9 mouse cellular contexts compared by ENCODE assay signal in the genomic region with DNA sequence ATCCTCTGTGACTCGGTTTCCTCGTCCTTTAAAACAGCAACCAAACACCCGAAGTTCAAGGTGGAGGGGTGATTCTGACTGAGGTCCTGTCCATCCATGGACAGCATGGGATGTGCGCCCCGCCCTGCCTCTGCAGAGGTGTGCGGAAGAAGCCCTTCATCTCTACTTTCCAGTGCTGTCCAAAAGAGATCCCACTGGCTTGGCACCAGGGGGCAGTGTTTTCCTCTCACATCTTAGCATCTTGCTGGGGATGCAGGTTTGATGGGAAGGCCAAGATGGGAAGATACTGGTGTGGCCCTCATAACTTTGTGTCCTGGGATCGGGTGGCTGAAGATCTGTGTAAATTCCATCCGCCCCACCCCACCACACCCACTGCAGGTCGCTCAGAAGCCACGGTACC. TPM values are rescaled to one million over a fixed set of nuclear protein-coding genes. Genes with fewer than 3 reads are reported as not detected.
A peak's percentile ranks its signal among the peaks of the same experiment; 100 is the strongest.
DNase-seq lines count a peak whose midpoint lies in the region; ATAC-seq and TF ChIP-seq lines count a peak whose summit lies in the region.
"Had no signal": no experiment of that assay in that cellular context is flagged by ENCODE, and none has a peak within 500 bp of the region (broad histone marks: within the 10 kb centered on the region; RNA-seq: fewer than 3 reads in every experiment).

No protein-coding gene starts in this region.

- peak; percentile 76 for DNase-seq in CD4-positive, CD25-positive, alpha-beta regulatory T cell, adult 2 months (ENCODE audit: low read depth, low spot score)
- DNase-seq in layer of hippocampus, postnatal 10 days (ENCODE audit: low spot score in 2 of 2), result peak; percentile 34 to 64
- DNase-seq in layer of hippocampus, adult 11-12 months (ENCODE audit: low spot score), result no peak
- peak; percentile 59 for DNase-seq in MEL (ENCODE audit: low read depth, low spot score)
- peak; percentile 67 for DNase-seq in retina, embryonic 14.5 days (ENCODE audit: low spot score)
- DNase-seq in cerebellum, adult 8-10 months, result no peak

- H3K27ac ChIP-seq in MEL (ENCODE audit: control insufficient read depth, low read depth, low read length), result no peak overlapping the region
- H3K27ac ChIP-seq: midbrain, embryonic 12.5 days had no signal

- peak; percentile 73 to 80 (median 73) for TF ChIP-seq CTCF in MEL (IDR thresholded peaks at IDR 0.05 in 2 of 3, conservative IDR thresholded peaks at IDR 0.05 in 1 of 3; ENCODE audit: control insufficient read depth in 1 of 3, insufficient read depth in 1 of 3, low read depth in 2 of 3, low read length in 3 of 3, poor library complexity in 1 of 3, severe bottlenecking in 1 of 3)

- peak; percentile 65 for TF ChIP-seq RAD21 in MEL (IDR thresholded peaks at IDR 0.05; ENCODE audit: low read depth, low read length)

- TF ChIP-seq POLR2A in MEL (IDR thresholded peaks at IDR 0.05; ENCODE audit: control insufficient read depth in 1 of 2, insufficient read depth in 1 of 2, low read depth in 1 of 2, low read length in 2 of 2, poor library complexity in 1 of 2), result no peak

- H3K9me3 ChIP-seq in MEL (replicated peaks; ENCODE audit: insufficient read depth, low read length), result no peaks in the 10 kb centered on the region
- H3K9me3 ChIP-seq: midbrain, embryonic 12.5 days had no signal

- H3K9ac ChIP-seq in MEL (ENCODE audit: control insufficient read depth, low read depth, low read length, poor library complexity, severe bottlenecking), result no peak overlapping the region
- H3K9ac ChIP-seq: midbrain, embryonic 12.5 days had no signal

- no peak for ATAC-seq in CD4-positive, CD25-positive, alpha-beta regulatory T cell, adult 4 months
- ATAC-seq in erythroid progenitor cell, adult 5-6 weeks (replicated peaks; ENCODE audit: low FRiP score, poor library complexity, severe bottlenecking), result peak; percentile 74

- no peaks in the 10 kb centered on the region for H3K36me3 ChIP-seq in MEL (ENCODE audit: control insufficient read depth in 1 of 2, insufficient read depth in 2 of 2, low read length in 2 of 2)
- H3K36me3 ChIP-seq: midbrain, embryonic 12.5 days had no signal

- no peak overlapping the region for H3K4me3 ChIP-seq in MEL (ENCODE audit: control insufficient read depth in 1 of 2, insufficient read depth in 1 of 2, low read depth in 2 of 2, low read length in 2 of 2)
- H3K4me3 ChIP-seq: midbrain, embryonic 12.5 days had no signal

- no peak for TF ChIP-seq EP300 in MEL (IDR thresholded peaks at IDR 0.05; ENCODE audit: low read depth in 1 of 2, low read length in 2 of 2)

- peaks cover 3% of the 10 kb centered on the region in 2 experiments; a peak in 3 of 4 replicates for H3K4me1 ChIP-seq in MEL (ENCODE audit: control insufficient read depth in 1 of 2, insufficient read depth in 2 of 2, low read length in 2 of 2)
- H3K4me1 ChIP-seq: midbrain, embryonic 12.5 days had no signal

- H3K27me3 ChIP-seq in MEL (ENCODE audit: control insufficient read depth in 1 of 2, insufficient read depth in 2 of 2, low read length in 2 of 2), result no peaks in the 10 kb centered on the region; a peak in 1 of 4 replicates

- H3K79me2 ChIP-seq in MEL (ENCODE audit: control insufficient read depth, insufficient read depth, low read length, poor library complexity), result no peaks in the 10 kb centered on the region

TF ChIP-seq in MEL, 35 proteins besides CTCF, POLR2A, EP300 and RAD21:
- TF ChIP-seq SMC3 (IDR thresholded peaks at IDR 0.05; ENCODE audit: low read depth, low read length), result peak; percentile 84
- no peak for TF ChIP-seq UBTF (IDR thresholded peaks at IDR 0.05; ENCODE audit: borderline replicate concordance, insufficient read depth, low read depth, low read length)
- peak; percentile 43; the same call in 1 of the 2 replicates for TF ChIP-seq MAZ (IDR thresholded peaks at IDR 0.05; ENCODE audit: low read depth, low read length)
- 0 out of 2 replicates have a peak, but pooled peaks have one; percentile 28 for TF ChIP-seq RCOR1 (IDR thresholded peaks at IDR 0.05; ENCODE audit: low read depth, low read length)
- peak; percentile 69 for TF ChIP-seq ZC3H11A (IDR thresholded peaks at IDR 0.05; ENCODE audit: low read depth, low read length)

RNA-seq across cellular contexts. Expression of a gene that starts 10.8 kb away (rescaled TPM):
- 10 to 100 TPM; 14.5 to 29.2 TPM for polyA plus RNA-seq in CD4-positive, CD25-positive, alpha-beta regulatory T cell, adult 4 months (2017; shearing (Covaris generic))
- total RNA-seq in layer of hippocampus, postnatal 10 days (2021), result 1 to 10 TPM in 1 of 2 experiments, under 1 TPM in 1; 0.76 to 1.0 TPM
- 0.54 and 2.2 TPM in 2 replicates for total RNA-seq in MEL (2012; rRNA removed)
- 1 to 10 TPM in 1 of 2 experiments, not detected in 1; 2.7 TPM for polyA plus RNA-seq in MEL (2012; ENCODE audit: insufficient read depth in 1 of 2, insufficient read length in 2 of 2, low read depth in 1 of 2, low replicate concordance in 2 of 2, missing spikeins in 1 of 2)
- total RNA-seq in erythroid progenitor cell, adult 5-6 weeks (2015; ENCODE audit: low replicate concordance), result not detected in 2 replicates
- total RNA-seq in erythroid progenitor cell, adult 5-6 weeks (2017; ENCODE audit: low replicate concordance), result not detected in 2 replicates

RNA-seq across cellular contexts. Expression of a gene that starts 11.6 kb away (rescaled TPM):
- polyA plus RNA-seq in CD4-positive, CD25-positive, alpha-beta regulatory T cell, adult 4 months (2017; shearing (Covaris generic)), result 1 to 10 TPM in 1 of 2 experiments, under 1 TPM in 1; 0.67 to 1.2 TPM
- total RNA-seq in layer of hippocampus, postnatal 10 days (2021), result not detected
- not detected in 2 replicates for total RNA-seq in MEL (2012; rRNA removed)
- under 1 TPM in 1 of 2 experiments, not detected in 1; 0.03 TPM for polyA plus RNA-seq in MEL (2012; ENCODE audit: insufficient read depth in 1 of 2, insufficient read length in 2 of 2, low read depth in 1 of 2, low replicate concordance in 2 of 2, missing spikeins in 1 of 2)
- not detected in 2 replicates for total RNA-seq in erythroid progenitor cell, adult 5-6 weeks (2015; ENCODE audit: low replicate concordance)
- total RNA-seq in erythroid progenitor cell, adult 5-6 weeks (2017; ENCODE audit: low replicate concordance), result not detected in 2 replicates
- polyA plus RNA-seq: midbrain, embryonic 12.5 days had no signal

RNA-seq across cellular contexts. Expression of a gene that starts 18.1 kb away (rescaled TPM):
- 1 to 10 TPM; 7.4 to 7.8 TPM for polyA plus RNA-seq in CD4-positive, CD25-positive, alpha-beta regulatory T cell, adult 4 months (2017; shearing (Covaris generic))
- total RNA-seq in layer of hippocampus, postnatal 10 days (2021), result 10 to 100 TPM; 37.2 to 39.2 TPM
- not detected in 2 replicates for total RNA-seq in MEL (2012; rRNA removed)
- under 1 TPM in 1 of 2 experiments, not detected in 1; 0.21 TPM for polyA plus RNA-seq in MEL (2012; ENCODE audit: insufficient read depth in 1 of 2, insufficient read length in 2 of 2, low read depth in 1 of 2, low replicate concordance in 2 of 2, missing spikeins in 1 of 2)
- not detected in 2 replicates for total RNA-seq in erythroid progenitor cell, adult 5-6 weeks (2015; ENCODE audit: low replicate concordance)
- 3.9 TPM in 1 of 2 replicates, not detected in the other for total RNA-seq in erythroid progenitor cell, adult 5-6 weeks (2017; ENCODE audit: low replicate concordance)

RNA-seq across cellular contexts. Expression of a gene that starts 48.3 kb away (rescaled TPM):
- polyA plus RNA-seq in CD4-positive, CD25-positive, alpha-beta regulatory T cell, adult 4 months (2017; shearing (Covaris generic)), result 10 to 100 TPM; 27.8 to 49.0 TPM
- 10 to 100 TPM in 1 of 2 experiments, 1 to 10 TPM in 1; 9.1 to 11.4 TPM for total RNA-seq in layer of hippocampus, postnatal 10 days (2021)
- total RNA-seq in MEL (2012; rRNA removed), result 7.1 and 7.6 TPM in 2 replicates
- polyA plus RNA-seq in MEL (2012; ENCODE audit: insufficient read depth in 1 of 2, insufficient read length in 2 of 2, low read depth in 1 of 2, low replicate concordance in 2 of 2, missing spikeins in 1 of 2), result 10 to 100 TPM in 1 of 2 experiments, not detected in 1; 32.5 TPM
- total RNA-seq in erythroid progenitor cell, adult 5-6 weeks (2015; ENCODE audit: low replicate concordance), result 2.1 and 2.9 TPM in 2 replicates
- total RNA-seq in erythroid progenitor cell, adult 5-6 weeks (2017; ENCODE audit: low replicate concordance), result 0.64 and 3.6 TPM in 2 replicates

Comparison
In these comparisons a context has a peak if more than half of its experiments do, and no peak if none do; other contexts are left out.
1. DNase-seq: peak in CD4-positive, CD25-positive, alpha-beta regulatory T cell, adult 2 months (single experiment), layer of hippocampus, postnatal 10 days (2 of 2), MEL (single experiment) and retina, embryonic 14.5 days (single experiment); none in layer of hippocampus, adult 11-12 months (single experiment) and cerebellum, adult 8-10 months (single experiment).
2. RNA of a gene that starts 18.1 kb away (total RNA-seq): 37.2 to 39.2 TPM in layer of hippocampus, postnatal 10 days; 3.9 TPM in erythroid progenitor cell, adult 5-6 weeks and not detected in MEL; every median in the first group is over 4 times any median in the second.